Mouse (Mus musculus) embryonic facial prominence, embryonic 15.5 days (tissue): Measurements from ENCODE around the gene Pdk4. TPM values are rescaled to one million over a fixed set of nuclear protein-coding genes. Genes with fewer than 3 reads are reported as not detected.

Experiments used
- ATAC-seq: fragments of 200-750 bp; cut with Nextera tagmentation; 2 replicates; pipeline ENCODE4 v1.8.0; 2017; ENCODE audit warnings: low read depth, moderate TSS enrichment; ENCODE audit not compliant: insufficient number of reproducible peaks, low FRiP score, low TSS enrichment
- H3K27ac ChIP-seq: fragments of 300-500 bp; sonication (generic); replicated peaks from 2 replicates; pipeline ENCODE4 v1.5.1; 2015; ENCODE audit warnings: mild to moderate bottlenecking, inconsistent platforms
- H3K27me3 ChIP-seq: fragments of 300-500 bp; sonication (generic); 2 replicates; pipeline ENCODE4 v1.6.1; 2015; ENCODE audit warnings: inconsistent platforms
- H3K36me3 ChIP-seq: fragments of 300-500 bp; sonication (generic); 2 replicates; pipeline ENCODE4 v1.6.1; 2015; ENCODE audit warnings: mild to moderate bottlenecking, inconsistent platforms
- H3K4me1 ChIP-seq: fragments of 300-500 bp; sonication (generic); 2 replicates; pipeline ENCODE4 v1.6.1; 2015; ENCODE audit warnings: inconsistent platforms
- H3K4me2 ChIP-seq: fragments of 300-500 bp; sonication (generic); replicated peaks from 2 replicates; pipeline ENCODE4 v1.6.1; 2015; ENCODE audit warnings: mild to moderate bottlenecking, inconsistent platforms
- H3K4me3 ChIP-seq: fragments of 300-500 bp; sonication (generic); replicated peaks from 2 replicates; pipeline ENCODE4 v1.5.1; 2015; ENCODE audit warnings: mild to moderate bottlenecking, inconsistent platforms
- H3K9ac ChIP-seq: fragments of 300-500 bp; sonication (generic); 2 replicates; pipeline ENCODE4 v1.6.1; 2015; ENCODE audit warnings: inconsistent platforms
- H3K9me3 ChIP-seq: fragments of 300-500 bp; sonication (generic); replicated peaks from 2 replicates; pipeline ENCODE4 v1.6.1; 2016; ENCODE audit warnings: inconsistent platforms
- WGBS: fragments of 180-500 bp; shearing (Covaris S2); methylation state at CpG from one replicate; pipeline ENCODE4 v1.1.7; 2015; 5-methylcytosine and 5-hydroxymethylcytosine counted together
- polyA plus RNA-seq: library from polyadenylated mRNA; unstranded; fragments of >200 nt; fragmentation: Nextera tagmentation; extraction: Ambion mirVana; gene quantifications from 2 replicates; pipeline ENCODE4 v1.2.1, GENCODE M21; 2015

The Pdk4 gene
- polyA plus RNA-seq, 1 experiment from 2014 or later, result 3.7 TPM

GRCm38 (mm10) chr6:5444331-5444898, 51.7 kb downstream of the Pdk4 start:
- 79% methylated on average over 5 of the region's 5 CpGs for WGBS
- Histone ChIP-seq H3K9ac (no peak overlapping the region), H3K4me1 (peaks cover 14% of the 10 kb centered on the region), H3K4me3 (no peak overlapping the region), H3K36me3 (no peaks in the 10 kb centered on the region), H3K27me3 (no peaks in the 10 kb centered on the region), H3K4me2 (no peak overlapping the region), H3K9me3 (no peaks in the 10 kb centered on the region), H3K27ac (no peak overlapping the region)
- ATAC-seq, result no peak

- peaks cover 14% of the 10 kb centered on the region for H3K4me1 ChIP-seq
- peak overlapping the region; percentile 35 for H3K4me2 ChIP-seq
- no peak overlapping the region for H3K9ac ChIP-seq
- WGBS, result 21% methylated on average over 13 of the region's 13 CpGs
- H3K27me3 ChIP-seq, result no peaks in the 10 kb centered on the region
- ATAC-seq, result peak; percentile 52
- H3K4me3 ChIP-seq, result 0 out of 2 replicates have a peak overlapping the region, but pooled peaks have one; percentile 3
- H3K27ac ChIP-seq, result peak overlapping the region; percentile 36
- no peaks in the 10 kb centered on the region for H3K36me3 ChIP-seq
- H3K9me3 ChIP-seq, result no peaks in the 10 kb centered on the region
Observed at GRCm38 (mm10) chr6:5443104-5443863, 52.8 kb downstream of the Pdk4 start.

GRCm38 (mm10) chr6:5442316-5443085, 53.6 kb downstream of the Pdk4 start:
- Histone ChIP-seq H3K27ac (no peak overlapping the region; the same call in 1 of the 2 replicates), H3K4me3 (no peak overlapping the region), H3K27me3 (no peaks in the 10 kb centered on the region), H3K9ac (no peak overlapping the region), H3K4me2 (peak overlapping the region; percentile 35; the same call in 1 of the 2 replicates), H3K4me1 (peaks cover 14% of the 10 kb centered on the region), H3K9me3 (no peaks in the 10 kb centered on the region), H3K36me3 (no peaks in the 10 kb centered on the region)
- 8% methylated on average over 14 of the region's 14 CpGs for WGBS
- ATAC-seq, result peak; percentile 20; the same call in 1 of the 2 replicates

GRCm38 (mm10) chr6:5441221-5441620, 54.9 kb downstream of the Pdk4 start:
- no peak overlapping the region for H3K27ac ChIP-seq
- H3K9me3 ChIP-seq, result no peaks in the 10 kb centered on the region
- WGBS, result 81% methylated on average over 6 of the region's 6 CpGs
- H3K36me3 ChIP-seq, result no peaks in the 10 kb centered on the region
- no peak overlapping the region for H3K9ac ChIP-seq
- no peak for ATAC-seq
- H3K4me1 ChIP-seq, result peaks cover 14% of the 10 kb centered on the region
- H3K4me2 ChIP-seq, result no peak overlapping the region
- no peaks in the 10 kb centered on the region for H3K27me3 ChIP-seq
- no peak overlapping the region for H3K4me3 ChIP-seq

- H3K4me1 ChIP-seq, result peaks cover 5% of the 10 kb centered on the region; the same call in 1 of the 2 replicates
- 42% methylated on average over 4 of the region's 4 CpGs for WGBS
- no peak overlapping the region for H3K4me3 ChIP-seq
- no peaks in the 10 kb centered on the region for H3K9me3 ChIP-seq
- no peak overlapping the region for H3K4me2 ChIP-seq
- no peak overlapping the region for H3K27ac ChIP-seq
- H3K9ac ChIP-seq, result no peak overlapping the region
- H3K36me3 ChIP-seq, result no peaks in the 10 kb centered on the region
- H3K27me3 ChIP-seq, result no peaks in the 10 kb centered on the region
- no peak for ATAC-seq
Observed at GRCm38 (mm10) chr6:5437757-5438156, 58.4 kb downstream of the Pdk4 start.

- no peak for ATAC-seq
- H3K27ac ChIP-seq, result no peak overlapping the region
- 72% methylated on average over 2 of the region's 2 CpGs for WGBS
Observed at GRCm38 (mm10) chr6:5433887-5434286, 62.2 kb downstream of the Pdk4 start.

More at GRCm38 (mm10) chr6:5433887-5434286, 62.2 kb downstream of the Pdk4 start:
- Histone ChIP-seq H3K4me2 (no peak overlapping the region), H3K9ac (no peak overlapping the region), H3K27me3 (no peaks in the 10 kb centered on the region), H3K4me3 (no peak overlapping the region), H3K36me3 (no peaks in the 10 kb centered on the region), H3K9me3 (no peaks in the 10 kb centered on the region), H3K4me1 (no peaks in the 10 kb centered on the region)

Other genes starting within 250 kb of the Pdk4 start
- gene Pon3, start 240.0 kb downstream of the Pdk4 start, polyA plus RNA-seq, result 10.3 and 15.2 TPM in 2 replicates
- 50.7 and 51.8 TPM in 2 replicates for gene Pon2, start 197.9 kb downstream of the Pdk4 start, polyA plus RNA-seq
- gene Asb4, start 112.9 kb downstream of the Pdk4 start, polyA plus RNA-seq, result 16.6 and 19.5 TPM in 2 replicates
- 9.6 and 11.2 TPM in 2 replicates for gene Dync1i1, start 229.3 kb upstream of the Pdk4 start, polyA plus RNA-seq